Mouse (Mus musculus): ENCODE measurements around the gene Itsn2. TPM values are rescaled to one million over a fixed set of nuclear protein-coding genes. Genes with fewer than 3 reads are reported as not detected.
"Not testable (repeated sequence)": the region's sequence is repeated elsewhere in the genome, so short reads cannot be mapped to it uniquely, and the experiment has no call there.

The Itsn2 gene
- polyA plus RNA-seq, 1 experiment from 2014 or later, result 13.0 TPM

DNA sequence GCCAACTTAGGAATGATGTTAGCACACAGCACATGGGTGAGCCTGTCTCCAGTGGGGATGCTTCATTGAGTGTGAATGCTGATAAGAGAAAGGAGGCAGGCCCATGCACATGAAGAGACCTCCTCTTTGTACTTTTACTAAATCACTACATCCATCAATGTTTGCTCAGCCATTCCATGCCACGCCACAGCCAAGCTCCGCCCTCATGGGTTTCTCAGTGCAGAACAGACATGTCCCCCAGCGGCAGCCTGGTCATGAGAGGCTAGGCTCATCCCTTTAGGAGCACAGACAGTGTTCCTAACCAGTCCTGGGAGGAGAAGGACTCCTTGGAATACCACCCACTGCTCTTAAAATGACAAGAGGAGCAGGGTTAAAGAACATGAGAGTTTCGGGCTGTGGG, 139.2 kb downstream of the Itsn2 start:
- 68% methylated on average over 4 of the region's 4 CpGs for WGBS
- Histone ChIP-seq H3K27me3 (replicated peaks; ENCODE audit: control insufficient read depth, insufficient read depth, low read length) (no peaks in the 10 kb centered on the region), H3K36me3 (ENCODE audit: control insufficient read depth, insufficient read depth, low read length) (no peaks in the 10 kb centered on the region), H3K27ac (ENCODE audit: low read depth, low read length) (no peak overlapping the region), H3K4me1 (ENCODE audit: control insufficient read depth, insufficient read depth, low read length) (no peaks in the 10 kb centered on the region), H3K4me3 (ENCODE audit: low read depth, low read length) (no peak overlapping the region), H3K9ac (ENCODE audit: low read length) (no peak overlapping the region), H3K4me2 (ENCODE audit: low read length) (no peak overlapping the region), H3K9me3 (replicated peaks; ENCODE audit: control insufficient read depth, low read length) (no peaks in the 10 kb centered on the region)
- ATAC-seq (no peak), DNase-seq (ENCODE audit: low spot score) (no peak)

GRCm38 (mm10) chr12:4732332-4732731, 139.9 kb downstream of the Itsn2 start:
- Histone ChIP-seq H3K9me3 (replicated peaks; ENCODE audit: control insufficient read depth, low read length) (no peaks in the 10 kb centered on the region), H3K27me3 (replicated peaks; ENCODE audit: control insufficient read depth, insufficient read depth, low read length) (no peaks in the 10 kb centered on the region), H3K4me1 (ENCODE audit: control insufficient read depth, insufficient read depth, low read length) (no peaks in the 10 kb centered on the region), H3K4me2 (ENCODE audit: low read length) (no peak overlapping the region), H3K27ac (ENCODE audit: low read depth, low read length) (no peak overlapping the region), H3K4me3 (ENCODE audit: low read depth, low read length) (no peak overlapping the region), H3K36me3 (ENCODE audit: control insufficient read depth, insufficient read depth, low read length) (no peaks in the 10 kb centered on the region), H3K9ac (ENCODE audit: low read length) (no peak overlapping the region)
- DNase-seq (ENCODE audit: low spot score) (no peak), ATAC-seq (no peak)
- WGBS, result 66% methylated on average over 4 of the region's 4 CpGs

DNA sequence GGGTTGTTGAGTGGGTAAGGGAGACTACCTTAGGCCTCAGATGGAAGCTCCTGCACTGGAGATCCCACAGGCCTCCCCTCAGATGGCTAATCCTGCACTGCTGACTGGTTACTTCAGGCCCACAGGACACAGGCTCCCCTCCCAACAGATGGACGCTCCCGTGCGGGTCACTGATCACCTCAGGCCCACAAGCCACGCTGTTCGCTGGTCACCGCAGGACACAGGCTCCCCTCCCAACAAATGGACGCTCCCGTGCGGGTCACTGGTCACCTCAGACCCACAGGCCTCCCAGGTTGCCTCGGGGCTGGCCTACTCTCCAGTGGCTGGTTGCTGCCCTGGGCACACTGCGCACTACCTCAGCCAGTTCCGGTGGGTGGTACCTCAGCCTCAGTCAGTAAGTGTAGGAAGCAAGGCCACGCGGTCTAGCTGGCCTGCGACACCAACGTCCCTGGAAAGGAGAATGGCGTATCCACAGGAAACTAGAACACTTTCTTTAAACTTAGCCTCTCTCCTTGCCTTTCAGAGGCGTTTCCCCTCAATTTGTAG, 145.7 kb downstream of the Itsn2 start, which contains the start of gene Fam228a:
Fam228a (minus strand) TSS at position 400 of the 546 bp plus-strand sequence.
- no peaks in the 10 kb centered on the region for H3K9me3 ChIP-seq (replicated peaks; ENCODE audit: control insufficient read depth, low read length)
- no peaks in the 10 kb centered on the region for H3K36me3 ChIP-seq (ENCODE audit: control insufficient read depth, insufficient read depth, low read length)
- H3K4me1 ChIP-seq (ENCODE audit: control insufficient read depth, insufficient read depth, low read length), result no peaks in the 10 kb centered on the region
- ATAC-seq, result no peak
- whole genome bisulfite sequencing, result 86% methylated on average over 18 of the region's 18 CpGs
- H3K27ac ChIP-seq (ENCODE audit: low read depth, low read length), result no peak within 1 kb of the TSS
- no peak for DNase-seq (ENCODE audit: low spot score)
- H3K4me3 ChIP-seq (ENCODE audit: low read depth, low read length), result no peak within 1 kb of the TSS
- H3K4me2 ChIP-seq (ENCODE audit: low read length), result no peak within 1 kb of the TSS
- H3K9ac ChIP-seq (ENCODE audit: low read length), result no peak within 1 kb of the TSS
- H3K27me3 ChIP-seq (replicated peaks; ENCODE audit: control insufficient read depth, insufficient read depth, low read length), result no peaks in the 10 kb centered on the region

- Histone ChIP-seq H3K4me3 (ENCODE audit: low read depth, low read length) (no peak overlapping the region), H3K9ac (ENCODE audit: low read length) (no peak overlapping the region), H3K27me3 (replicated peaks; ENCODE audit: control insufficient read depth, insufficient read depth, low read length) (no peaks in the 10 kb centered on the region), H3K4me1 (ENCODE audit: control insufficient read depth, insufficient read depth, low read length) (no peaks in the 10 kb centered on the region), H3K4me2 (ENCODE audit: low read length) (no peak overlapping the region), H3K9me3 (replicated peaks; ENCODE audit: control insufficient read depth, low read length) (no peaks in the 10 kb centered on the region), H3K36me3 (ENCODE audit: control insufficient read depth, insufficient read depth, low read length) (no peaks in the 10 kb centered on the region), H3K27ac (ENCODE audit: low read depth, low read length) (no peak overlapping the region)
- ATAC-seq (no peak), DNase-seq (ENCODE audit: low spot score) (no peak)
- 73% methylated on average over 7 of the region's 7 CpGs for WGBS
Observed at GRCm38 (mm10) chr12:4740823-4741222, 148.4 kb downstream of the Itsn2 start.

DNA sequence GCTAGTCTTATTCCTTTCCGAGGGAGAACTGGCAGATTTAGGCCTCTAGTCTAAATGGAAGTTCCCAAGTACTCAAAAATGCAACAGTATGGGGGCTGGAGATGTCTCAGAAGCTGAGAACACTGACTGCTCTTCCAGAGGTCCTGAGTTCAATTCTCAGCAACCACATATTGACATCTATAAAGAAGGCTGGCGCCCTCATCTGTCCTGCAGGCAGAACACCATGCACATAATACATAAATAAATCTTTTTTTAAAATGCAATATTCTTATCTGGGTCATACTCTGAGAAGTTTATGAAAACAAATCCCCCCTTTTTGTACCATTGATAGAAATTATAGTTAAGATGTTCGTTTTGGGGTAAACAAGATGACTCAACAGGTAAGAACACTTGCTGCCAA, 149.7 kb downstream of the Itsn2 start:
- DNase-seq (ENCODE audit: low spot score), result no peak
- H3K27me3 ChIP-seq (replicated peaks; ENCODE audit: control insufficient read depth, insufficient read depth, low read length), result no peaks in the 10 kb centered on the region
- H3K9me3 ChIP-seq (replicated peaks; ENCODE audit: control insufficient read depth, low read length), result no peaks in the 10 kb centered on the region
- H3K4me1 ChIP-seq (ENCODE audit: control insufficient read depth, insufficient read depth, low read length), result no peaks in the 10 kb centered on the region
- H3K36me3 ChIP-seq (ENCODE audit: control insufficient read depth, insufficient read depth, low read length), result no peaks in the 10 kb centered on the region
- H3K27ac ChIP-seq (ENCODE audit: low read depth, low read length), result no peak overlapping the region
- no peak overlapping the region for H3K4me2 ChIP-seq (ENCODE audit: low read length)
- H3K4me3 ChIP-seq (ENCODE audit: low read depth, low read length), result no peak overlapping the region
- 86% methylated on average over 3 of the region's 3 CpGs for WGBS
- no peak overlapping the region for H3K9ac ChIP-seq (ENCODE audit: low read length)
- no peak for ATAC-seq

- Histone ChIP-seq H3K9ac (ENCODE audit: low read length) (no peak overlapping the region), H3K9me3 (replicated peaks; ENCODE audit: control insufficient read depth, low read length) (no peaks in the 10 kb centered on the region), H3K4me2 (ENCODE audit: low read length) (no peak overlapping the region), H3K4me1 (ENCODE audit: control insufficient read depth, insufficient read depth, low read length) (no peaks in the 10 kb centered on the region), H3K4me3 (ENCODE audit: low read depth, low read length) (no peak overlapping the region), H3K36me3 (ENCODE audit: control insufficient read depth, insufficient read depth, low read length) (no peaks in the 10 kb centered on the region), H3K27me3 (replicated peaks; ENCODE audit: control insufficient read depth, insufficient read depth, low read length) (no peaks in the 10 kb centered on the region), H3K27ac (ENCODE audit: low read depth, low read length) (no peak overlapping the region)
- WGBS, result 95% methylated on average over 10 of the region's 10 CpGs
- DNase-seq (ENCODE audit: low spot score) (no peak), ATAC-seq (no peak)
Observed at GRCm38 (mm10) chr12:4744486-4744885, 152.0 kb downstream of the Itsn2 start.

DNA sequence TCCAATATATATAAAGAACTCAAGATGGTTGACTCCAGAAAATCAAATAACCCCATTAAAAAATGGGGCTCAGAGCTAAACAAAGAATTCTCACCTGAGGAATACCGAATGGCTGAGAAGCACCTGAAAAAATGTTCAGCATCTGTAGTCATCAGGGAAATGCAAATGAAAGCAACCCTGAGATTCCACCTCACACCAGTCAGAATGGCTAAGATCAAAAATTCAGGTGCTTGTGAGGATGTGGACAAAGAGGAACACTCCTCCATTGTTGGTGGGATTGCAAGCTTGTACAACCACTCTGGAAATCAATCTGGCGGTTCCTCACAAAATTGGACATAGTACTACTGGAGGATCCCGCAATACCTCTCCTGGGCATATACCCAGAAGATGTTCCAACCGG, 162.0 kb downstream of the Itsn2 start:
- H3K27me3 ChIP-seq (replicated peaks; ENCODE audit: control insufficient read depth, insufficient read depth, low read length); H3K4me2 ChIP-seq (ENCODE audit: low read length); H3K4me1 ChIP-seq (ENCODE audit: control insufficient read depth, insufficient read depth, low read length); H3K27ac ChIP-seq (ENCODE audit: low read depth, low read length); DNase-seq (ENCODE audit: low spot score); ATAC-seq; H3K9me3 ChIP-seq (replicated peaks; ENCODE audit: control insufficient read depth, low read length); H3K36me3 ChIP-seq (ENCODE audit: control insufficient read depth, insufficient read depth, low read length); H3K4me3 ChIP-seq (ENCODE audit: low read depth, low read length); H3K9ac ChIP-seq (ENCODE audit: low read length): not testable (repeated sequence)
- 92% methylated on average over 4 of the region's 4 CpGs for WGBS

- no peak overlapping the region for H3K4me2 ChIP-seq (ENCODE audit: low read length)
- no peaks in the 10 kb centered on the region for H3K9me3 ChIP-seq (replicated peaks; ENCODE audit: control insufficient read depth, low read length)
- ATAC-seq (no peak), DNase-seq (ENCODE audit: low spot score) (no peak)
- no peak overlapping the region for H3K9ac ChIP-seq (ENCODE audit: low read length)
- H3K27me3 ChIP-seq (replicated peaks; ENCODE audit: control insufficient read depth, insufficient read depth, low read length), result no peaks in the 10 kb centered on the region
- H3K4me1 ChIP-seq (ENCODE audit: control insufficient read depth, insufficient read depth, low read length), result no peaks in the 10 kb centered on the region
- no peak overlapping the region for H3K27ac ChIP-seq (ENCODE audit: low read depth, low read length)
- H3K4me3 ChIP-seq (ENCODE audit: low read depth, low read length), result no peak overlapping the region
- 91% methylated on average over 1 of the region's 1 CpGs for WGBS
- H3K36me3 ChIP-seq (ENCODE audit: control insufficient read depth, insufficient read depth, low read length), result no peaks in the 10 kb centered on the region
Observed at GRCm38 (mm10) chr12:4757060-4757459, 164.6 kb downstream of the Itsn2 start.

Measured in forebrain, embryonic 14.5 days (tissue).